Mouse (Mus musculus) adrenal gland, adult (tissue): ENCODE measurements at regions not wholly inside any gene's neighbourhood (a gene's known extent, or its start where the extent isn't known, plus 50 kb on each side); places are given as distances from the start of the nearest gene placed in this dataset.

Experiments used
- DNase-seq, 2 experiments: peaks; one replicate each; pipeline ENCODE4 v3.0.0; 2022 to 2023; ENCODE audit warnings: low spot score in 1 of 2; ENCODE audit not compliant: inconsistent age in 2 of 2

GRCm38 (mm10) chr6:31995977-31996376 lies 54.1 kb upstream of the 1700012A03Rik start:
- no peak for DNase-seq

GRCm38 (mm10) chr6:31995249-31995648 lies 54.8 kb upstream of the 1700012A03Rik start:
- no peak for DNase-seq

- no peak for DNase-seq
These were observed 64.3 kb upstream of the 1700012A03Rik start for GRCm38 (mm10) chr6:31985698-31986097.

GRCm38 (mm10) chr6:31976705-31977104 lies 73.3 kb upstream of the 1700012A03Rik start:
- DNase-seq: no peak

- no peak for DNase-seq
These were observed 102.0 kb upstream of the 1700012A03Rik start for GRCm38 (mm10) chr6:31948063-31948481.

- DNase-seq: no peak
These were observed 103.5 kb upstream of the 1700012A03Rik start for GRCm38 (mm10) chr6:31946572-31946971.

GRCm38 (mm10) chr6:31945347-31945746 lies 104.7 kb upstream of the 1700012A03Rik start:
- no peak for DNase-seq

GRCm38 (mm10) chr6:31944546-31944945 lies 105.5 kb upstream of the 1700012A03Rik start:
- DNase-seq: no peak

GRCm38 (mm10) chr6:31942696-31943095 lies 107.3 kb upstream of the 1700012A03Rik start:
- no peak for DNase-seq

GRCm38 (mm10) chr6:31938216-31938814 lies 111.7 kb upstream of the 1700012A03Rik start:
- peak; percentile 75 to 93 for DNase-seq

GRCm38 (mm10) chr6:31937146-31937545 lies 112.9 kb upstream of the 1700012A03Rik start:
- DNase-seq: peak; percentile 56 to 75

- DNase-seq: no peak
These were observed 115.2 kb upstream of the 1700012A03Rik start for GRCm38 (mm10) chr6:31934826-31935225.

- no peak for DNase-seq
These were observed 116.1 kb upstream of the 1700012A03Rik start for GRCm38 (mm10) chr6:31933956-31934355.

- peak in 1 of 2 experiments; percentile 40 for DNase-seq
These were observed 116.7 kb upstream of the 1700012A03Rik start for GRCm38 (mm10) chr6:31933364-31933763.

GRCm38 (mm10) chr6:31931116-31931515 lies 118.9 kb upstream of the 1700012A03Rik start:
- DNase-seq: peak; percentile 15 to 72

GRCm38 (mm10) chr6:31929165-31929564 lies 120.9 kb upstream of the 1700012A03Rik start:
- DNase-seq: no peak

GRCm38 (mm10) chr6:31927181-31927580 lies 122.9 kb upstream of the 1700012A03Rik start:
- peak; percentile 86 to 89 for DNase-seq

GRCm38 (mm10) chr6:31924669-31925046 lies 125.4 kb upstream of the 1700012A03Rik start:
- DNase-seq: peak in 1 of 2 experiments; percentile 10

- DNase-seq: peak in 1 of 2 experiments; percentile 12
These were observed 125.9 kb upstream of the 1700012A03Rik start for GRCm38 (mm10) chr6:31923951-31924668.

GRCm38 (mm10) chr6:31921561-31922152 lies 128.4 kb upstream of the 1700012A03Rik start:
- no peak for DNase-seq

GRCm38 (mm10) chr6:31917411-31918131 lies 132.5 kb upstream of the 1700012A03Rik start:
- DNase-seq: peak in 1 of 2 experiments; percentile 14
